Mouse (Mus musculus) 3134 (cell line): ENCODE results near the gene Prkca.

Experiments
- DNase-seq: peaks from one replicate; pipeline ENCODE4 v3.0.0-alpha.2; 2011; ENCODE audit warnings: low spot score; ENCODE audit not compliant: insufficient read length; ENCODE audit errors: extremely low read depth

Prkca gene

GRCm38 (mm10) chr11:107979497-107980174, 364.1 kb downstream of the Prkca start:
- no peak for DNase-seq

DNA sequence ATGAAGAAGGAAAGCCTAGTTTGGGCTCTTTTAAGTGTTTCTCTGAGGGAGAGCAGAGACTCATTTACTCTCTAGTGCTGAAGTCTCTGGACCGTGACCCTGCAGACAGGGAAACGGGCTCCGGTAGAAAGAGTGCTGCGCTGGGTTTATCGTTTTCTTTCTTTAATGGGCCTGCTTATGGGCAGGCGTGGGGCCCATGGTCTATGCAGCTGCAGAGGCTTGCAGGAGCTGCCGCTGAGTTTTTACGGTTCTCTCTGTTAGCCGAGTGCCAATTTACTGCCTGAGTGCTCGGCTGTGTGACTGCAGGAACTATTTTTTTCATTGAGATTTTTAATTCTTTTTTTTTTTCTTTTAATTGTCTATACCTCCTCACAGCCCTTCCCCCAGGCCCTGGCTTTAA, 373.8 kb downstream of the Prkca start:
- no peak for DNase-seq

DNA sequence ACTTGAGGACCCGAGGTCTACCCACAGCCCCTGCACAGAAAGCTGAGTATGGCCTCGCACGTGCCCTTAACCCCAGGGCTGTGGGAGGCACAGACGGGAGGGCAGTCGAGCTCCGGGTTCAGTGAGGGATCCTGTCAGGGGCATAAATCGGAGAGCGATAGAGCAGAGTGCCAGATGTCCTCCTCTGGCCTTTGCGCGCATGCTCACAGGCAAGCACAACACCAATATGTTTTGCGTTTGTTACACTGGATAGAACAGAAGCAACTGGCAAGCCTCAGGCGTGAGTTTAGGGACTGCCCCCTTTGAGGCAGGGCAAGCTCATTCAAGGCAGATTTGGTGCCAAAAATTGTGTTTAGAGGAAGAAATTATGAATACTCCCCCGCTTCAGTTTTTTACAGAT, 375.6 kb downstream of the Prkca start:
- no peak for DNase-seq

DNA sequence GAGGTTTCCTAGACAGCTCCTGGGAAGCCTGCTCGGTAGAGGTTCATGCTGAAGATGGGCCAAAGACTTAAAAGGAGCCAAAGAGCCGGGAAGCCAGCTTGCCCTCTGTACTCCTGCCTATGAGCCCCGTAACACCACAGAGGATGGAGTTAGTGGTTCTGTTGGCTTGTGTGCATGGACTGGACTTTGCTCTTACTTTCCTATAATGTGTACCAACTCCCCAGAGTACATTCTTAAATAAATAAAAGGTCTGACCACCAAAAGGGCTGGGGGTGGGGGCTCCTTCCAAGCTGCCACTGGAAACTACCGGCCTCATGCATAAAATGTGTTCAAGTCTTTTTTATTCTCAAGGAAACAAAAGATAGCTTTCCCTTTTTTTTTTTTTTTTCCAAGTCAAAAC, 377.5 kb downstream of the Prkca start:
- DNase-seq: no peak

GRCm38 (mm10) chr11:107965449-107965848, 378.3 kb downstream of the Prkca start:
- no peak for DNase-seq

GRCm38 (mm10) chr11:107957566-107958350, 386.0 kb downstream of the Prkca start:
- DNase-seq: no peak

DNA sequence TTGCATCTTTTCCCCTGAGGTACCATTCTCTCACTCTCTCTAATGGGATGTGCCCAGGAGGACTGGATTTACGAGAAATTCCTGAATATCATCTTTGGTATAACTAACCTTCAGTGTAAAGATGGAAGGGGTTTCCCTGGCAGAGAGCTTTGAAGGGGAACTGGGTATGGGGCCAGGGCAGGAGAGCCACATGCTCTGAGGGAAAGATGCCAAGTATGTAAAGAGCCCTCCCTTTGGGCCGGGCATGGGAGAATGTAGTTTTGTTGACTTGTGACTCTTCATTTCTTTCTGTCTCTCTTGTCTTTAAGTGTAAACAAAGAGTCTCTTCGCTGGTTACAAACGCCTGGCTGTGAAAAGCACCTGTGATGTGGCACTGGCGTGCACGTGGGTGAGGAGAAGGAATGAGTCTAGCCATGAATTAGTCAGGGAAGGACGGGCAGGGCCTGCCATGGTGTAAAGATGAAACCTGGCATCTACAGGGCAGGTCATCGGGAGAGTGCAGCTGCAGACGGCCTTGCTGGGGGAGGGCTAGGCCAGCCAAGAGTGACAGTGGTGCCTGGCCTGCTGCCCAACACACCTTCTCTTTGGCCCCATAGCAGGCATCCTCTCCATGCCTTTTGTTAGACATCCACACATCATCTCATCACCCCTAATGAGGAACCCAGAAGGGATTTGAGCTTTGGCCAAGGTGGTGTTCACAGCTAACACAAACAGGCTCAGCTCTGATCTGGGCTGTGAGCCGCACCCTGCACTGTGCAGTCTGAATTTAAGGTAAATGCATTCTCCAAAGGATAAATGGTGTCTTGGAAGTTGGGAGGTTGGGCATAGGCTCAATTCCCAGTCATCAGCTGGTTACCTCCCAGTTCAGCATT, 388.3 kb downstream of the Prkca start:
- no peak for DNase-seq

DNA sequence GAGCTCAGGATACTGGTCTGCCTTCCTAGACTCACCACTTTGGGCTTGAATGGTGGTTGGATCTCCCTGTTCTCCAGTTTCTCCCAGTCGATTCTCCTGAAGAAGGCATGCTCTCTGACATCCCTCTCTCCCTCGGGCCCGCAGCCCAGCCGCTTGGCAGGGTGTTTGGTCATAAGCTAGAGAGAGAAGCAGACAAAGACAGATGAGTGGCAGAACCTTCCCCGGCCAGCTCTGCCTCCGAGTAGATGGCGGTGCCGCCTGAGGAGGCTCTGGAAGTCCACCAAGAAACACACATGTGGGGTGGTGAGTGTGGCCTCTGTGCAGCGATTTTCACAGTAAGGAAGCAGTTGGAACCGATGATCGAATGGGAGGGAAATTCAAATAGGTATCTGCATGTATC, 392.3 kb downstream of the Prkca start:
- no peak for DNase-seq

- DNase-seq: no peak
Observed at GRCm38 (mm10) chr11:107950658-107951057, 393.1 kb downstream of the Prkca start.

GRCm38 (mm10) chr11:107950211-107950610, 393.5 kb downstream of the Prkca start:
- no peak for DNase-seq

GRCm38 (mm10) chr11:107947951-107948350, 395.8 kb downstream of the Prkca start:
- no peak for DNase-seq

GRCm38 (mm10) chr11:107946823-107947222, 396.9 kb downstream of the Prkca start:
- no peak for DNase-seq

DNA sequence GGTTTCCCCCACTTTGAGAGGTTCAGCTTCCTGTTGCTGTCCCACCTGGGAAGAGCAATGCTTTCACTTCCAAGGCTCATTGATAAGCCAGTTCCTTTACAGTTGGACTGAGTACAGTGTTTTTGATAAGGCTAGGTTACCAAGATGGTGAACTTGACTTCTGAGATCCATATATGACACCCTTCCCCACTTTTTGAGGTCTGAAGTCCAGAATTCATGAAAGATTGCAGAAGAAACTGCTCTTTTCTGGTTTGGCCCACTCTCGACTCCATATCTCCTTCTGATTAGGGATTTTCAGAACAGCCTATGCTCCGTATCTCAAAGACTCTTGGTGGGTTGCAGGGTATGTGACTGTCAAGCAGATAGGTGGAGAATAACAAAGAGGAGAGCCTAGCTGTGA, 406.8 kb downstream of the Prkca start:
- DNase-seq: no peak

DNA sequence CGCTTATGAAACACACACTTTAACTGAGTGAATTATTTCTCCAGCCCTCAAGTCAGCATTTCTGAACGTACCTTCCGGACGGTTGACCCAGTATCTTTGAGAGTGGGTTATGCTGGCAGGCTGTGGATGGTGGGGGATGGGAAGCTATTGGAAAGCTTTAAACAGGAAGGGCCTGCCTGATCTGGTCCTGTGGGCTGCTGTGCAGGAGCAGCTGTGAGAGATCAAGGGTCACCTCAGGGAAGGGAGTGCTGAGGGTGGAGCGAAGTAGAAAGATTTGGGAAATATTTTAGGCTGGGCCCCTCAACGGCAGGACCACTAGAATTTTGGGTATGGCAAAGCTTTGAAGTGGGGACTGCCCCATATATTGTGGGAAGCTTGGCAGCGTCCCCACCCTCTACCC, 412.0 kb downstream of the Prkca start:
- no peak for DNase-seq

DNA sequence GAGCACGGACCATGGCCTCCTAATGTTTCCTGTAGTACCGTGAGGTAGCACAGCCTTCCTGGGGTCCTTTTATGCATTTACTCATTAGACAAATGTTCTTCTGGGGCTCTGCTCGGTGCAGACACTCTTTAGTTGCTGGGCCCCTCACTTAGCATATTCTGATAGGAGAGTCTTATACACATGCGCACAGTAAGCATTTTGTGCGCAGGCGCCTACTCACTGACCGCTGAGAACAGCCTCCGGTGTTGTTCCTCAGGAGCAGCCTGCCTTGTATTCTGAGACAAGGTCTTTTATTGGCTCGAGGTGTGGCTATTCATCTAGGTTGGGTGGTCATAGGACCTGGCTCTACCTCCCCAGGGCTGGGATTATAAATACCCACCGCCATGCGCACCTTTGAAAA, 412.4 kb downstream of the Prkca start:
- no peak for DNase-seq

DNA sequence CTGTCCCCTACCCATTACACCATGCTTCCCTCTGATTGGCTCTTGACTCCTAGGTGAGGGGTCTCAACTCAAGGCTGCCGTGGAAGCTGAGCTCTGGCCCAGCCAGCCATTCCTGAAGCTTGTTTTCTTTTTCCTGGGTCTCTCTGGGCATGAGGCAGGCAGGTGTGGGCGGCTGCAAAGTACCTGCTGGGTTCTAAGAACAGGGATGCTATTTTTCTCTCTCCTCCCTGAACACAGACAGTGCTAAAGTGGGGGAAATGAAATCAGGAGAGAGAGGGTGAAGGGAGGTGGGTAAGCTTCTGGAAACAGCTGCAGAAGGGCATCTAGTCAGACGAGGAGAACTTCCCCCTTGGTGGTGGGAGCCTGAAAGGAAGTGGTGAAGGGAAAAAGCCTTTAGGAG, 414.0 kb downstream of the Prkca start:
- DNase-seq: no peak

GRCm38 (mm10) chr11:107919852-107920508, 423.7 kb downstream of the Prkca start:
- no peak for DNase-seq

- DNase-seq: no peak
Observed at GRCm38 (mm10) chr11:107917721-107918235, 425.9 kb downstream of the Prkca start.

DNA sequence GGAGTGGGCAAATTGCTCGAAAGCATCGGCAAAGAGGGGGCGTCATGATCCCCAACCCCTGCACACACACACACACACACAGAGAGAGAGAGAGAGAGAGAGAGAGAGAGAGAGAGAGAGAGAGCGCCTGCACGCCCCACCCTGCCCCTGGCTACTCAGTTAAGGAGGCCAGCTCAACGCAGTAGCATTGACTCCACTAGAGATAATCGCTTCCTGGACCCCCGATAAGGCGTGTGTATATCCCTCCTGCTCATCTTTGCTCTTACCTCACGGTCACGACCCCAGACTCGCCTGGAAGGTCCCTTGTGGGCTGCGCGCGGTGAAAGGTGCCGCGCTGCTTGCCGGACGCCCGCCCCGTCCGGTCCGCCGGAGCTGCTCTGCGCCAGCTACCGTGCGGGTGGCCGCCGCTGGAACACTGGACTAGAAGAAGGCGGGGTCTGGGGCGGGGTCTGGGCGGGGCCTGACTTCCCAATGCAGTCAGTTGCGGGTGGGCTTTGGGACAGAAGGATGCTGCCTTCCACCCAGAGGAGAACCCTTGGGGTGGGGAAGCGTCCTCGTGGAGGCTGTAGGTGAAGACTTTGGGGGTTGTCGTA, 429.0 kb downstream of the Prkca start, which contains the start of gene Cacng5:
TSS of gene Cacng5 (minus strand) at position 422 of the 593 bp plus-strand sequence.
- no peak for DNase-seq

GRCm38 (mm10) chr11:107913317-107913716, 430.4 kb downstream of the Prkca start:
- no peak for DNase-seq
